Mouse (Mus musculus) kidney, embryonic 14.5 days (tissue): ENCODE results near the gene Dhcr24. TPM values are rescaled to one million over a fixed set of nuclear protein-coding genes. Genes with fewer than 3 reads are reported as not detected.

Source experiments
- ATAC-seq: fragments of 200-750 bp; cut with Nextera tagmentation; 2 replicates; pipeline ENCODE4 v1.8.0; 2017; ENCODE audit warnings: moderate number of reproducible peaks, mild to moderate bottlenecking, moderate TSS enrichment, moderate library complexity; ENCODE audit not compliant: low FRiP score, low TSS enrichment
- H3K27ac ChIP-seq: fragments of 300-500 bp; sonication (generic); 2 replicates; pipeline ENCODE4 v1.5.1; 2014; ENCODE audit warnings: low read depth, mild to moderate bottlenecking, low read length, moderate library complexity, mixed read lengths
- H3K27me3 ChIP-seq: fragments of 300-500 bp; sonication (generic); 2 replicates; pipeline ENCODE4 v1.6.1; 2014; ENCODE audit warnings: mild to moderate bottlenecking, low read length; ENCODE audit not compliant: control insufficient read depth, insufficient read depth
- H3K36me3 ChIP-seq: fragments of 300-500 bp; sonication (generic); 2 replicates; pipeline ENCODE4 v1.6.1; 2014; ENCODE audit warnings: low read length, mixed read lengths; ENCODE audit not compliant: control insufficient read depth, insufficient read depth
- H3K4me1 ChIP-seq: fragments of 300-500 bp; sonication (generic); 2 replicates; pipeline ENCODE4 v1.6.1; 2014; ENCODE audit warnings: low read length, mixed read lengths; ENCODE audit not compliant: control insufficient read depth, insufficient read depth
- H3K4me2 ChIP-seq: fragments of 300-500 bp; sonication (generic); replicated peaks from 2 replicates; pipeline ENCODE4 v1.6.1; 2014; ENCODE audit warnings: low read depth, mild to moderate bottlenecking, low read length
- H3K4me3 ChIP-seq: fragments of 300-500 bp; sonication (generic); 2 replicates; pipeline ENCODE4 v1.5.1; 2014; ENCODE audit warnings: mild to moderate bottlenecking, low read length
- H3K9ac ChIP-seq: fragments of 300-500 bp; sonication (generic); 2 replicates; pipeline ENCODE4 v1.6.1; 2014; ENCODE audit warnings: low read depth, mild to moderate bottlenecking, low read length, moderate library complexity
- H3K9me3 ChIP-seq: fragments of 300-500 bp; sonication (generic); 2 replicates; pipeline ENCODE4 v1.6.1; 2016; ENCODE audit warnings: low read length; ENCODE audit not compliant: control insufficient read depth
- WGBS: fragments of 180-500 bp; shearing (Covaris S2); extraction: QIAGEN DNeasy Blood & Tissue Kit; methylation state at CpG from one replicate; pipeline ENCODE4 v1.1.7; 2014; 5-methylcytosine and 5-hydroxymethylcytosine counted together
- polyA plus RNA-seq: library from polyadenylated mRNA; unstranded; fragments of >200 nt; fragmentation: Nextera tagmentation; extraction: Ambion mirVana; gene quantifications from 2 replicates; pipeline ENCODE4 v1.2.1, GENCODE M21; 2014

The Dhcr24 gene
- polyA plus RNA-seq, 1 experiment from 2014 or later, result 29.5 TPM

DNA sequence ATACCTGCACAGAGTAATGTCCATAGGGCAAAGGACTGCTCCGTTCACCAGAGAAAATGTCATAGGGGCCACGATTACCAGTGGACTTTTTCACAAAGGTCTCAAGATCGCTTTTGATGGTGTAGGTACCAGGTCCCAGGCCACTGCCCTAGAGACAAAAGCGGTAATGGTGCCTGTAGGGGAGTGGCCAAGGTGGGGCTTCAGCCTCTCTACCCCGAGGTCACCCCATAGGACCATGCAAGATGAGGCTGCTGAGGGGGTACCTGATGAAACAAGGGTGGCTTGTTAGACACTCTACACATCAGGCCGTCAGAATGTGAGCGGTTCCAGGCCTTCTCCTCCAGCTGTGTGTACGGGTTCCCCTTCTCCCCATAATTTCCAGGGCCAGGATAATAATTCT lies 52.3 kb downstream of the Dhcr24 start:
- Histone ChIP-seq H3K27me3 (no peaks in the 10 kb centered on the region), H3K36me3 (no peaks in the 10 kb centered on the region), H3K9ac (no peak overlapping the region), H3K27ac (no peak overlapping the region), H3K4me3 (no peak overlapping the region), H3K4me1 (peaks cover 6% of the 10 kb centered on the region; the same call in 1 of the 2 replicates), H3K4me2 (no peak overlapping the region), H3K9me3 (no peaks in the 10 kb centered on the region)
- no peak for ATAC-seq
- 81% methylated on average over 8 of the region's 8 CpGs for WGBS

- Histone ChIP-seq H3K4me2 (no peak overlapping the region), H3K4me1 (peaks cover 6% of the 10 kb centered on the region; the same call in 1 of the 2 replicates), H3K36me3 (no peaks in the 10 kb centered on the region), H3K9me3 (no peaks in the 10 kb centered on the region), H3K4me3 (no peak overlapping the region), H3K9ac (no peak overlapping the region), H3K27me3 (no peaks in the 10 kb centered on the region), H3K27ac (no peak overlapping the region)
- ATAC-seq, result no peak
- 80% methylated on average over 3 of the region's 3 CpGs for WGBS
Observed at GRCm38 (mm10) chr4:106613560-106613959, 52.7 kb downstream of the Dhcr24 start.

DNA sequence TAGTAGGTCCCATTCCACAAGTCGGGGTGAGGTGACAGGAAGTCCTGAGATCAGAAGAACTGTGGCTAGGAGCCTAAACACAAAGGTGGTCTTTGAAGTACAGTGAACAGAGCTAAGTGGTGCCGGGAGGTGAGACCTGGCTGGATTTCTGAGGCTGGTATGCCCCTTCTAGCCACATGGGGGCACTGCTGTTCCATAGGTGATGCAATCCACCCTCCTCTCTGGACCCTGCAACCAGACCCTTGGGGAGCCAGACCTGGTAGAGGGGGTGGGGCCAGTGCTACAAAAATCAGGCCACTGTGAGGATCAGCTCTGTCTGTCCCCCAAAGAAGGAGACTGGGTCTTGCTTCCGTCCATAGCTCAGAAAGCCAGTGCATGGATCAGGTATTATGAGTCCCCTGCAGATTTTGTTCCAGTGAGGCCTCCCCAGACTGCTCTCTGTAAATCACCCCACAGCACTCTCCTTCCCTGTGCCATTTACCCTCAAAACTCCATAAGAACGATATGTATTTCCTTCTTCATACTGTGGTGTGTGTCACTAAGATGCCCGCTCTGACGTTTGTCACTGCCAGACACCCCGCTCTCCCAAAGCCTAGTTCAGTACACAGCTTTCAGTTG lies 53.5 kb downstream of the Dhcr24 start:
- Histone ChIP-seq H3K9ac (no peak overlapping the region), H3K4me1 (peaks cover 6% of the 10 kb centered on the region; the same call in 1 of the 2 replicates), H3K27ac (no peak overlapping the region), H3K4me3 (no peak overlapping the region), H3K27me3 (no peaks in the 10 kb centered on the region), H3K4me2 (no peak overlapping the region), H3K36me3 (no peaks in the 10 kb centered on the region), H3K9me3 (no peaks in the 10 kb centered on the region)
- ATAC-seq, result peak; percentile 73
- 42% methylated on average over 7 of the region's 7 CpGs for WGBS

GRCm38 (mm10) chr4:106614881-106615280 lies 54.0 kb downstream of the Dhcr24 start:
- no peak overlapping the region for H3K9ac ChIP-seq
- WGBS, result 83% methylated on average over 9 of the region's 9 CpGs
- no peaks in the 10 kb centered on the region for H3K27me3 ChIP-seq
- H3K9me3 ChIP-seq, result no peaks in the 10 kb centered on the region
- no peak overlapping the region for H3K4me3 ChIP-seq
- peaks cover 6% of the 10 kb centered on the region; the same call in 1 of the 2 replicates for H3K4me1 ChIP-seq
- no peak overlapping the region for H3K4me2 ChIP-seq
- ATAC-seq, result no peak
- H3K36me3 ChIP-seq, result no peaks in the 10 kb centered on the region
- no peak overlapping the region for H3K27ac ChIP-seq

GRCm38 (mm10) chr4:106615637-106616036 lies 54.8 kb downstream of the Dhcr24 start:
- Histone ChIP-seq H3K4me3 (no peak overlapping the region), H3K9me3 (no peaks in the 10 kb centered on the region), H3K4me1 (peaks cover 6% of the 10 kb centered on the region; the same call in 1 of the 2 replicates), H3K27ac (no peak overlapping the region), H3K4me2 (no peak overlapping the region), H3K36me3 (no peaks in the 10 kb centered on the region), H3K27me3 (no peaks in the 10 kb centered on the region), H3K9ac (no peak overlapping the region)
- WGBS, result 81% methylated on average over 12 of the region's 12 CpGs
- ATAC-seq, result no peak

GRCm38 (mm10) chr4:106617056-106617455 lies 56.2 kb downstream of the Dhcr24 start, which contains the start of gene Lexm:
Gene Lexm (minus strand): TSS chr4:106617241.
- Histone ChIP-seq H3K9ac (no peak within 1 kb of the TSS), H3K36me3 (no peaks in the 10 kb centered on the region), H3K27me3 (peaks cover 8% of the 10 kb centered on the region), H3K27ac (no peak within 1 kb of the TSS), H3K4me3 (no peak within 1 kb of the TSS), H3K4me1 (peaks cover 6% of the 10 kb centered on the region; the same call in 1 of the 2 replicates), H3K9me3 (no peaks in the 10 kb centered on the region), H3K4me2 (peak within 1 kb of the TSS; percentile 31)
- 0 out of 2 replicates have a peak, but pooled peaks have one; percentile 22 for ATAC-seq
- 1% methylated on average over 18 of the region's 19 CpGs for WGBS

DNA sequence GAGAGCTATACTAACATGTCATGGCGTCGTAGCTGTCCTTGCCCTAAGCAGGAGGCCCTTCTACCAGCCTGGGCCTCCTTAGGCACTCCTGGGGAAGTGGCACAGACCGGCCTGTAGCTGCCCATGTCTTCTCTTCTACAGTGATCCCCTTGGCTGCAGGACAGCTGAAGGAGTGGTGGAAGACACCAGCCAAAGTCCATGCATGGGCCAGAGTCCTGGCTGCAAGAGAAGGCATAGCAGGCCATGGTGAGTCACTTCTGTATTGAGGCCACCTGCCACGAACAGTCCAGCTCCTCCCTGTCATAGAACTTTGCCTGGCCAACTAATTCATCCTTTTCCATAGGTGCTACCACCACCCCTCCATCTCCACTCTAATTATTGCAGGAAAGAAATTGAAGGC lies 58.1 kb downstream of the Dhcr24 start:
- Histone ChIP-seq H3K4me3 (no peak overlapping the region), H3K4me2 (no peak overlapping the region), H3K36me3 (no peaks in the 10 kb centered on the region), H3K27ac (no peak overlapping the region), H3K9ac (no peak overlapping the region), H3K9me3 (no peaks in the 10 kb centered on the region), H3K4me1 (peaks cover 6% of the 10 kb centered on the region; the same call in 1 of the 2 replicates), H3K27me3 (peaks cover 27% of the 10 kb centered on the region)
- no peak for ATAC-seq
- 88% methylated on average over 4 of the region's 4 CpGs for WGBS

DNA sequence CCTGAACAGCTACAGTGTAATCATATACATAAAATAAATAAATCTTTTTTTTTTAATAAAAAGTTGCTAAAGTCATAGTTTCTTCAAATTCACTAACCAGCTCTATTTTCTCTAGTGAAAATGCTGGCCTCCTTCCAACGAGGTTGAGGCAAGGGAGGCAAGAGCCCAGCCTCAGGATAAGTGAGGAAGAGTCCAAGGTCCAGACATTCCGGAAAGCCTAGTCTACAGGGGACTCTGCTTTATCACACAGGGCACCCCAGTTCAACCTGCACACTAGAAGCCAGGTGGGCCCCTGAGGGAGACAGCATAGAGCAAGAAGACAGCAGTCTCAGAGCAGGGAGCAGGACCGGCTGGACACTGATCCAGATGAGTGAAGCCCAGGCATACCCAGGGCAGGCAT lies 60.6 kb downstream of the Dhcr24 start:
- ATAC-seq, result no peak
- peaks cover 30% of the 10 kb centered on the region for H3K27me3 ChIP-seq
- no peaks in the 10 kb centered on the region for H3K36me3 ChIP-seq
- peaks cover 6% of the 10 kb centered on the region; the same call in 1 of the 2 replicates for H3K4me1 ChIP-seq
- no peak overlapping the region for H3K4me2 ChIP-seq
- H3K4me3 ChIP-seq, result no peak overlapping the region
- no peak overlapping the region for H3K27ac ChIP-seq
- 72% methylated on average over 3 of the region's 3 CpGs for WGBS
- no peak overlapping the region for H3K9ac ChIP-seq
- no peaks in the 10 kb centered on the region for H3K9me3 ChIP-seq

GRCm38 (mm10) chr4:106622030-106622493 lies 61.2 kb downstream of the Dhcr24 start, which contains the start of gene Ttc22:
Gene Ttc22 (plus strand): TSS chr4:106622432.
- no peak within 1 kb of the TSS for H3K4me3 ChIP-seq
- no peaks in the 10 kb centered on the region for H3K36me3 ChIP-seq
- H3K4me2 ChIP-seq, result no peak within 1 kb of the TSS; the same call in 1 of the 2 replicates
- no peak within 1 kb of the TSS for H3K9ac ChIP-seq
- ATAC-seq, result 0 out of 2 replicates have a peak, but pooled peaks have one; percentile 47
- H3K9me3 ChIP-seq, result no peaks in the 10 kb centered on the region
- H3K4me1 ChIP-seq, result peaks cover 3% of the 10 kb centered on the region; the same call in 1 of the 2 replicates
- 29% methylated on average over 16 of the region's 16 CpGs for WGBS
- H3K27ac ChIP-seq, result no peak within 1 kb of the TSS
- peaks cover 30% of the 10 kb centered on the region for H3K27me3 ChIP-seq
